Mouse (Mus musculus) liver, adult 2 months (tissue): Measurements from ENCODE around the gene Lcorl.

Experiments used
- CTCF ChIP-seq: fragments of 200-500 bp; IDR thresholded peaks from 2 replicates; pipeline ENCODE4 v1.5.1; 2011; ENCODE audit warnings: low read depth, low read length, control low read depth
- POLR2A ChIP-seq: fragments of 200-500 bp; IDR thresholded peaks from 2 replicates; pipeline ENCODE4 v1.6.1; 2011; ENCODE audit warnings: low read length, control low read depth; ENCODE audit not compliant: insufficient read depth; ENCODE audit errors: extremely low read depth

DNA sequence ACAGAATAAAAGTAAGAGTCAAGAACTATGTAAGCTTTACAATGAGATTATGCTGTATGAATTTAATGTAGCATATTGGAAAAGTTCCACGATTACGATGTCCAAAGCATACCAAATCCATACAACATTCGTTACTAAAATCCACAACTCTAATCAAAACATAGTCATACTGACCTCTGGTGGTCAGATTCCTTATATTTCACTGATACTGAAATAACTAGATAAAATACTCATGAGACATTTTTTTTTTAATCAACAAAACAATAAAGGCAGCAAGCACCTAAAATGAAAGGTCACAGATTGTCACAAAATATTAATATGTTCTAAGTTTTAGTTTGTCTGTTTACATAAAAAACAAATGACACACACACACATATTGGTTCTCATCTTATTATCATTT is 189.1 kb downstream of the Lcorl start:
- TF ChIP-seq CTCF, result peak; percentile 18; the same call in 1 of the 2 replicates
- no peak for TF ChIP-seq POLR2A
